Mouse (Mus musculus) brain, adult 2 months (tissue): Measurements from ENCODE around the gene Dcaf10.
"Not testable (repeated sequence)": the region's sequence is repeated elsewhere in the genome, so short reads cannot be mapped to it uniquely, and the experiment has no call there.

Experiments
- DNase-seq: peaks from one replicate; pipeline ENCODE4 v3.0.0; 2011; ENCODE audit warnings: low read depth, low spot score

Gene Dcaf10

DNA sequence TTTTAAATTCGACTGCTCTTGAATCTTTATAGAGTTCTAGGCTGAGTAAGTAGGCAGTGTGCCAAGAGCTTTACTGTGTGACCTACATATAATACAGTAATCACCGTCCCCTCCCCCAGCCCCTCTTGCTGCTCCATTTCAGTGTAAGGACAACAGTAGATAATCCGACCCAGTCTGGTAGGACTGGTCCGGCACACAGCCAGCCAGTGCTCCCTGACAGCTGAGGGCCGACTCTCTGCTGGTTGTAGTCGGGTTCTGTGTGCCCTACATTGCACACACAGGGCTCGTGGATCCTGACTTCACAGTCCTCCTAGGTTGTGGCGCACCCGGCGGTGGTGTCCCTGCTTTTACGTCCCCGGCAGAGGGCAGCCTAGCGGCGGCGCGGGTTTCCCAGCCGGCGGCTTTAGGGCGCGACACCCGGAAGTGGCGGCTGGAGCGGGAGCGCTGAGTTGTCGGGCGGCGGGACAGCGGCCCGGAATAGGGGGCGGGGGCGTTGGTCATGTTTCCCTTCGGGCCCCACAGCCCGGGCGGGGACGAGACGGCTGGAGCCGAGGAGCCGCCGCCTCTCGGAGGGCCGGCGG, at the start of gene Dcaf10:
Gene Dcaf10, plus strand, starts transcription at position 433 of the 581 bp plus-strand sequence.
- DNase-seq = peak; percentile 96

DNA sequence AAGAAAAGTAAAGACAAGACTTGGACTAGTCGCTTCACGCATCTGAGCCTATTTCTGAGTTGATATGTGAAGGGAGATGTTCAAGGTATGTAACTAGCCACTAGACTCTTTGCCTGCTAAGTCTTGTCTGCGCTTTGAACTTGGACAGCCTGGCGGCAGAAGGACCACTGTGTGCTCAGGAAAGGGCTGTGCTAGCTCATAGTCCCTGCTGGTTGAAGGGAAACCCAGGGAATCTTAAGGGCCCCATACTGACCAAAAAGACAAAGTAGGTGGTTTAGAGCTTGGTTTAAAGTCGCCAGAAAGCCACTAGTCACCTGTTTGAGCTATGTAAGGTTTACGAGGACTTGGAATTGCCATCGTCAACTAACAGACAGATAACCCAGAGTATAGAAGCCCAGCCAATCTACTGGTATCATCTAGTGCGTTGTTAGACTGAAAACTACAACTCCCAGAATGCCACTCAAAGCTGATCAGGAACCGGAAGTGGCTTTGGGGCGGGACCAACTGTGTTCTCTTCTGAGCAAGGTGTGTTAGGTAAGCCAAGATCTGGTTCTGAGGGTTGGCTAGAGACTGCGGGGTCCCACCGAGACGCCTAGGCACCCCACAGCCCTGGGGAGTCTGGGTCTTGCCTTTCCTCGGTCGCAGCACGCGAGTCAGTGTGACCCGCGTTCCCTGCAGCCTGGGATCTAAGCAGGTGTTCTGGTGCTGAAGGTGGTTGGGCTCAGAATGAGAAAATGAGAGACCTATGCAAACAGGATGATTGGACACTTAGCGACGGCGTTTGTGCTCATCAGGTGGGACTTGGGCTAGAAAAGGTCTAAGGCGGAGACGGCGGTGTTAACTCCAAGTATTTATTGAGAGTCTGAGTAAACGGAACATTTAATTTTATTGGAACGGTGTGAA, 45.0 kb upstream of the Dcaf10 start, which contains the start of gene Trmt10b:
Gene Trmt10b, plus strand, starts transcription at position 466 of the 903 bp plus-strand sequence.
- peak; percentile 95 for DNase-seq

DNA sequence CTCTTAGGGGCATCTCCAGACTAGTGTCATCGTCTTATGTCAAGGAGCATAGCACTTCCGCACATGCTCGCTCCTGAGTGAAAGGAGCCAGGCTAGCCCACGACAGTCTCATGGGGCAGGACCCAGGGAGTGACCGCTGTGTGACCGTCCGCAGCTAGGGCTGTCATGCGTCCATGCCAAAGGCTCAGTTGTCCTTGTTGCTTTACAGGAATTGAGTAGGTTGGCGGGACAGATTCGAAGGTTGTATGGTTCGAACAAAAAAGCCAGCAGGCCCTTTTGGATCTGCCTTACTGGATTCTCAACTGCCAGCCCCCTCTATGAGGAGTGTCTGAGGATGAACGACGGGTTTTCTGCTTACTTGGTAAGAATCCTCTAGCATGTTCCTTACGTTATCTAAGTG, 36.4 kb upstream of the Dcaf10 start:
- no peak for DNase-seq

DNA sequence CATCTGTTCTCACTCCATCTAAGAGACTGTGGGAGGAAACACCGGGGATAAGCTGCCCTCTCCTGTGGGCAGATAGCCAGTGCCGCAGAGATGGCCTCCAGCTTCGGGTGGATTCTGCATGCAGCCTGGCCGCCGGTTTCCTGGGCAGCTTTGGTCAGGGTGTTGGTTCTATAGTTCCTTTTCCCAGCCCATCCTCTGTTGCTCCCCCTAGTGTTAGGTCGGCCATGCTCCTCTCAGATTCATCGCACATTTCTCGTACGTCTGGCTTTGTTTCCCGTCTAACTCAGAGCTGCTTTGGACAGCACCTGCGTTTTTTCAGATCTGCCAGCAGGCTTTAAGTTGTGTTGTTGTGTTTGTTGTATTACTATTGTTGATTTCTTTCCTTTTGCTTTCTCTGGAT, 33.9 kb upstream of the Dcaf10 start:
- peak; percentile 54 for DNase-seq

DNA sequence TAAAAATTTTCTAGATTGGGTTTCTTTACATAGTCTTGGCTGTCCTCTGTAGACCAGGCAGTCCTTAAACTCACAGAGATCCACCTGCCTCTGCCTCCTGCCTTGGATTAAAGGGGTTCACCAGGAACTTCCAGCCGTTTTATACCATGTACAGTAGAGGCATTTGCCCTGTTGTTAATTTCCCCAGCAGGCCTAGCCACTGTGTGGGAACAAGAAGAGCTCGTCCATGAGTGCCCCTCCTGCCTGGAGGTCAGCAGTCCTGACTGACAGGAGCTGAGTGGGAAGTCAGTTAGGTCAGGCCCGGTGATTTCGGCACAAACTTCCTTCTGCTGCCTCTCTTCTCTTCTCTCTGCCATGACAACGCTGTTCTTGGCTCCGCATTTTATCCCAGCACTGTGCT, 33.3 kb upstream of the Dcaf10 start:
- DNase-seq = no peak

DNA sequence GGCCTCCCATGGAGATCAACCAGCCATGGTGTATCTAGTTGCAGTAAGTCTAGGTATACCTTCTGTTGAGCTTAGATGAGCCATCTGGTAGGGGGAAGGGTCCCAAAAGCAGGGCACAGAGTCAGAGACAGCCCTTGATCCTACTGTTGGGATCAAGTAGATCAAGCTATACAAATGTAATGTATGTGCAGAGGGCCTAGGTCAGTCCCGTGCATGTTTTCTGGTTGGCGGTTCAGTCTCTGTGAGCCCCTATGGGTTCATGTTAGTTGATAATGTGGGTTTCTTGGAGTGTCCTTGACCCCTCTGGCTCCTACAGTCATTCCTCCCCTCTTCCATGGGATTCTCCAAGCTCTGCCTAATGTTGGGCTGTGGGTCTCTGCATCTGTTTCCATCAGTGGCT, 30.8 kb upstream of the Dcaf10 start:
- no peak for DNase-seq

DNA sequence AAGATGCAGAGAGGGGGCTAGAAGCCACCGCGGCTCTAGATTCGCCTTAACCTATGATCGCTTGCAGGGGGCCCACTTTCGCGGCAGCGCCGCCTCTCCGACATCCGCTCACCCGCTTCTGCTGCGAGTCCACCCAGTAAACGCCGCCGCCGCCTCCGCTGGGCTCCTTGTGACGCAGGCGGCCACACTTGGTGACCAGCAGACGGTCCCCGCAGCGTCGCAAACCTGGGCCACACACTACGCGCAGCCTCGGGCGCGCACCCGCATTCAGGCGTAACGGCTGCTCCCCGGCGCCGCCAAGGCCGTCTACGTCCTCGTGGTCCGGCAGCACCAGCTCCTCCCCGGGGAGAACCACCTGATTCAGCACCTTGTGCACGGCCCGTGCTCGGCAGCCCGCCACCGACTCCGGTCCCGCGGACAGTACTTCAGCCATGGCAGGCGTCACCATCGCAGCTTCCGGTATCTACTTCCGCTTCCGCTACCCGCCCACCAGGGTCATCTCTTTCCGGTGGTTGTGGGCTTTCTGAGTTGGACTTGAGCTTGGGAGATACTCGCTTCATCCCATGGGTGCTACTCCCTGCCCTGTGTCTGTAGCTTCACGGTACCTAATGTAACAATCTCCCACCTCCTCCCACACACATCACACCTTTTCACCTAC, 21.6 kb upstream of the Dcaf10 start:
- DNase-seq = peak; percentile 94

DNA sequence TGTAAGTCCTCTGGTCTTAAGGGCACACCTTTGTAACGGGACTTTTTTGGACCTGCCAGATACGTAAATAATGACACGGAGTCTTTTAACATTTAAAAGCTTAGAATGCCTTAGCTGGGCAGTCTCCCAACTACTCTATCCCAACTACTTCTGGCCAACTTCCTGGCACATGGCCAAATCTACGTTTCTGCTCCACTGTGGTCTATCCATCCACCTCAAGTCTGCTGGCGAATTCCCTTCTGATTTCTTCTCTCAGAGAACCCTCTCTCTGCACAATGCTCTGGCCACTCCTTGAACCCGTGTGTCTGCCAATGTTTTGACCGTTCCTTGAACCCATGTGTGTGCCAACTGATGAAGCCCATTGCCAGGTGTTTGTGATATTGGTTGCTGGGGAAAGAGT, 10.8 kb upstream of the Dcaf10 start:
- no peak for DNase-seq

DNA sequence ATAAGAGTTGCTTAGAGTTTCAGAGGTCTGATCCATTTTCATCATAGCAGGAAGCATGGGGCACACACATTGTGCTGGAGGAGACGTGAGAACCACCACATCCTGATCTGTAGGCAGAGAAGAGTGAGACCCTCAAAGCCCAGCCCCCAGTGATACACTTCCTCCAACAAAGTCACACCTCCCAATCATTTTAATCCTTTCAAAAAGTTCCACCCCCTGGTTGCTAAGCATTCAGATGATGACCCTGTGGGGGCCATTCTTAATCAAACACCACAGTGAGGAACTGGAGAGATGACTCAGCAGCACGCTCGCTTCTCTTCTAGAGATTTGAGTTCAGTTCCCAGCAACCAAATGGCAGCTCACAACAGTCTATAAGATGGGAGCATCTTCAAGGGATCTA, 9.4 kb upstream of the Dcaf10 start:
- DNase-seq = no peak

DNA sequence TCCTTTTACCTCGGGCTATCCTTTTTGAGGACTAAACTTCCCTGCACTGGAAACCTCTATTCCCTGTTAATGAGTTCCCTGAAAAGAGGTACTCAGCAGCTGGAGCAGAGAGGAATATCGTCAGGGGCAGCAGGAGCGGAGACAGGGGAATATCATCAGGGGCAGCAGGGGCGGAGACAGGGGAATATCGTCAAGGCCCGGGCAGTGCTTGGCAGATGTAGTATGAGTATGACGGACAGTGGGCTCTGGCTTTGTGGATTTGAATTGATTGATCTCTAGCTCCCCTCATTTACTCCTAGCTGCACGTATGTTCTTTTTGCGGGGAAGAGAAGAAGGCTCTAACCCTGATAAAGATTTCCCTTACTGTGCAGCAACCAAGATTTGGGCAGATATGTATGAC, 675 bp upstream of the Dcaf10 start:
- DNase-seq = no peak

DNA sequence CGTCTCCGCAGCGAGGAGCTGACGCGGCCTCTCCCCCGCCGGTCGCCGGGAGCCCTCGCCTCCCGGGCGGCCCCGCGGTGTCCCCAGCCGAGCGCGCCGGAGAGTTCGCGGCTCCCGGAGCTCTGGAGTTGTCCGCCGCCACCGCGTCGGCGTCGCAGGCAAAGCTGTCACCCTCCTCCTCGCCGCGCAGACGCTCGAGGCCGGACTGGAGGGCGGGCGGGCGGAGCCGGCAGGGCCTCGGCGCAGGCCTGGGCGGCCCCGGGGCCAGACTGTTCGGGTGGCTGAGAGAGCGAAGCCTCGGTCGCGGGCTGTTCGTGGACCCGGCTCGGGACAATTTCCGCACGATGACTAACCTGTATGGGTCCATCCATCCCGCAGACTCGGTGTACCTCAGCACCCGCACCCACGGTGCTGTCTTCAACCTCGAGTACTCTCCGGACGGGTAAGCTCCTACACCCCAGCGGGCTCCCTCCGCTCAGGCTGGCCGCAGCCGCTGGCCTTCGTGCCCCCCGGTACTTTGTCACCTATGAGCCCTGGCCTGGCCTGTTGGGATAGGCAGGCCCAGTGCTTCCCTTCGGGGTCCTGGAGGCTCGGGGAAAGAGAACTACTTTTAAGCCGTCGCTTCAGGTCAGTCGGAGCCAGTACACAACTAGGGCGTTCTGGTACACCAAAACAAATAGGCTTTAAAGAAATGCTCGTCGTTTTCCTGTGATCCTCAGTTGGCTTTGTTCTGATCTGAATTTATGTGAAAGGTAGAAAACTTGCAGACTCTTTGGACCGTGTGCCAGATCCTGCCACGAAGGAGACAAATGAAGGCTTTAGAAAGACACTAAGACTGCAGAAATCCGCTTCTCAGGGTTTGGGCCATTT, 620 bp downstream of the Dcaf10 start, which contains the start of gene Exosc3:
Gene Exosc3, minus strand, starts transcription at position 447 of the 870 bp plus-strand sequence.
- peak; percentile 56 for DNase-seq

DNA sequence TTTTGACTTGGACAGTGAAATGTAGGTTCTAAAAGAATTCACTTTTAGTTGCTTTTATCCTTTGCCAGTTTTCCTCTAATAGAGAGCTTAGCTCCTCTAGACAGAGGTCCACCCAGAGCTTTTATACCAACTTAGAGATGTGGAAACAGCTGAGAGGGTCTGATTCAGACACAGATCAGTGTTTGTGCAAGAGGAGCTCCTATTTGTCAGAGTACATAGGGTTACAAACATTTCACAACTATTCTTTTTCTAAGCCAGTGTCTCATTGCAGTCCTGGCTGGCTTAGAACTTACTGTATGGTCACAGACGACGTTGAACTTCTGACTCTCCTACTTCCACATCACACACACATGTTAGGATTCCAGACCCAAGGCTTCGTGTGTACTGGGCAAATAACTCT, 14.8 kb downstream of the Dcaf10 start:
- no peak for DNase-seq

DNA sequence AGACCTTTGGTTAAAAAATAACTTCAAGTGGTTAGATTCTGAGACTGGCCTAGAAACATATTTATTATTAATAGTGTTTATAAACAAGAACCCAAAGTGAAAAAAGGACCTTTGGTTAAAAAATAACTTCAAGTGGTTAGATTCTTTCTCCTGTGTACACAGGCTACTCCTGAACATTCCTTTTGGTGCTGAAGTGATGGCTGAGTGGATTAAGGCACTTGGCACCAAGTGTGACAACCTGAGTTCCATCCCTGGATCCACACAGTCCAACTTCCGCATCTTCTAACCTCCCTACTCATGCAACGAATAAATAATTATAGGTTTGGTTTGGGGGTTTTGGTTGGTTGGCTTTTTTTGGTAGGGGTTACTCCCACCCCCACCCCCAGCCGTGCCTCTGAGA, 29.4 kb downstream of the Dcaf10 start:
- no peak for DNase-seq

DNA sequence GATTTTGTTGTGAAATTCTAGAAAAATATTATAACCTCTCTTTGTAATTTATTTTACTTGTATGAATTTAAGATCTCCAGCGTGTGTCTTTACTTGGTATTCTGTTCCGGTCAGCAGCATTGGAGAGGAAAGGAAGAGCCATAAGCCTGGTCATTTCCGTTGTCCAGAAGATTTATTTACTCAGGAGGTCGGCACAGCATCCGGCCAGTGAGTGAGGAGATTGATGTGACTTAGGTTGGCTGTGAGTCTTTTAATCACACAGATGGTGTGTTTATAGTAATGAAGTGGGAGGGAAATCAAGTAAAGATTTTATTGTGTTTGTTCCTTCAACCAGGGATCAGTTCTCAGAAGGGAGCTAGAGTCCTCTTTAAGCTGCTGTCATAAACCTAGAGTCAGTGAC, 33.0 kb downstream of the Dcaf10 start:
- no peak for DNase-seq

DNA sequence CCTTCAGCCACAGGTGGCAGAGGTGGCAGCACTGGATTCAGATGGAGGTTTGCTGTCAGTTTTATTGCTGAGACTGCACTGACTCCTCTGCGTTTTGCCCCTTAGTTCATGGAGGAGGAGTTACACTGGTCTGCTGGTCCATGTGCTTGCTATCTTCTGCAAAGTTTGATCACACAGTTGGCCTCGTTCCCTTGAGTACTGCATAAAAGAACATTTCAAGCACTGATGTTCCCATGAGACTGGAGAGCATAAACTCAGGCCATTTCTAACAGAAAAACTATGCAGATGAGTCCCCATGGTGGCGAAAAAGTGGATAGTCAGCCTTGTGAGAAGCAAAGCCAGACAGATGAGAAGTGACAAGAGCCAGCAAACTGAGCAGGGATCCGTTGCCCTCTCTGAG, 34.7 kb downstream of the Dcaf10 start:
- no peak for DNase-seq

DNA sequence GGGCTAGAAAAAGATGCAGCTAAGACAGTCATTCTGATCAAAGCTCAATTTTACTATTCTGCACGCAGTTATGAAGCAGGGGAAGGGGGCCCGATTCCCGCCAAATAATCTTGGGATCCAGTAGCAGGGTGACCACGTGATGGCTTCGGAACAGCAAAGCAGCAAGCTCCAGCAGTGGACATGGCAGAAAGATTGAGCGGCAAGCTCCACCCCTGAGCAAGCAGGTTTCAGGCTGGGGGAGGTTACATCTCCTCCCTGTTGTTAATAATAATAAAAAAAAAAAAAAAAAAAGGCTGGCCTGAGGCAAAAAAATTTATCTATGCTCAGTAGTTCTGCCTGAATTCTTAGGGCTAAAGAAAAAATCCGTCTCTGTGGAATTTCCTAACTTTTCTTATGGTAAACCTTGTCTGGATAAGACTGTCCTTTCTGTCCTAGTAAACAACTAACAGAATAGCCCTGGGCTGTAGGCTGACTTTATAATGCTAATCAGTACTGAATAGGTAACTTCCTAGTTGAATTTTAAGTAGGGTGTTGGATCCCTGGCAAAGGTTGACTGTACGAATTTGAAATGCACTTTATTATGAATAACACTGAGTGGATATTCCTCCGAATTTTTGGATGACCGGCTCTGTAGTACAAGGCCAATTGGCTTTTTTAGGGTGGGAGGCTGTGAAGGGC, 39.1 kb downstream of the Dcaf10 start:
- not testable (repeated sequence) for DNase-seq

DNA sequence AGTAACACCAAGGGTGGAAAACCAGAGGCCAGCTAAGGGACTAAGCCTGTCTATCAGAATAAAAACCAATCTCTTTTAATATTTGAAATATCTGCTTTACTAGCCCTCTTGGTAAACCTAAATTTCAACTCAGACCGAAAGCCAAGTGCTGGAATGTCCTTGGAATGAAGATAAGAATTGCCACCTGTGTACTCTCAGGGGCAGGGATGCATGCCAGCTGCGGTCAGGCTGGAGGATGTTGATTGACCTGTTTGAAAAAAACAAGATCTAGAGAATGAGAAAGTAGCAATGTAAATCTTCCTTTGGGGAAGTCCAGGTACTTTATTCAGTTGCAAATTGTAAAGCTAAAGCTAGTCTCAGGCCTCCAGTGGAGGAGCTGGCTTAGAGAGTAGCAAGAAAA, 40.2 kb downstream of the Dcaf10 start:
- DNase-seq = not testable (repeated sequence)

DNA sequence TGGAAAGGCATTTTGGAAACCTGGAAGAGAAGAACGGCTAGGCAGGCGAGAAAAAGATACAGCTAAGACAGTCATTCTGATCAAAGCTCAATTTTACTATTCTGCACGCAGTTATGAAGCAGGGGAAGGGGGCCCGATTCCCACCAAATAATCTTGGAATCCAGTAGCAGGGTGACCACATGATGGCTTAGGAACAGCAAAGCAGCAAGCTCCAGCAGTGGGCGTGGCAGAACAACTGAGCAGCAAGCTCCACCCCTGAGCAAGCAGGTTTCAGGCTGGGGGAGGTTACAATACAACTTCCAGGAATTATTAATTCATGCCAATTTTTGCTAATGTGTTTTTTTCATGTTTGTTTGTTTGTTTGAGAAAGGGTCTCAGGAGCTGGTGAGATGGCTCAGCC, 45.4 kb downstream of the Dcaf10 start:
- DNase-seq = not testable (repeated sequence)

DNA sequence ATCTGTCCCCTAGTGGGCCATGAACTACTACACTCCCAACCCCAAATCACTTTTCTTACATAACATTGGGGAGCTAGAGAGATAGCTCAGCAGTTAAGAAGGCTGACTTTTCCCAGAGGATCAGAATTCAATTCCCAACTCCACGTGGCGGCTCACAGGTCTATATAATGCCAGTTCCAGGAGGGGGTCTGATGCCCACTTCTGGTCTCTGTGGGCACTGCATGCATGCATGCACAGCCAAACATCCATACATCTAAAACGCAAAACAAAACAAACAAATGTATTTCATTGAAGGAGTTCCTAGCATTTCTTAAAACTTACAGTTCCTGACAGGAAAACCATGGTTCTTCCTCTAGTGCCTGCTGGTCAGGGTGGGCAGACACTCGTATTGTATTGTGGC, 50.2 kb downstream of the Dcaf10 start:
- DNase-seq = no peak

DNA sequence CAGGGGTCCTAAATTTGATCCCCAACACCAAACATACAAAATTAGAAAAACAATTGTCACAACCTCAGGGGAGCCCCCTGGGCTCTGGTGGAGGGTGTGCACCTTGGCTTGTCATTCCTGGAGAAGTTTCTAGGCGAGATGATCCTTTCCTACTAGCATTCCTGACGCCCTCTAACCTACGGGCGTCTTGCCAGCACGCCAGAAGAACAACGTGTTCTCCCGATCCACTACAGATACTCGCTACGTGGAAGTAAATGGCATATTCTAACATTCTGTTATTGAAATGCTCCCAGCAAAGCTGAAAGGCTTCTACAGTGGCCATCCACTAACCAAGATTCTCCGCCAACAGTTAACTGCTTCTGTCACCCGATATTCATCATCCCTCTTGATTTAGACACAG, 50.7 kb downstream of the Dcaf10 start:
- DNase-seq = no peak

DNA sequence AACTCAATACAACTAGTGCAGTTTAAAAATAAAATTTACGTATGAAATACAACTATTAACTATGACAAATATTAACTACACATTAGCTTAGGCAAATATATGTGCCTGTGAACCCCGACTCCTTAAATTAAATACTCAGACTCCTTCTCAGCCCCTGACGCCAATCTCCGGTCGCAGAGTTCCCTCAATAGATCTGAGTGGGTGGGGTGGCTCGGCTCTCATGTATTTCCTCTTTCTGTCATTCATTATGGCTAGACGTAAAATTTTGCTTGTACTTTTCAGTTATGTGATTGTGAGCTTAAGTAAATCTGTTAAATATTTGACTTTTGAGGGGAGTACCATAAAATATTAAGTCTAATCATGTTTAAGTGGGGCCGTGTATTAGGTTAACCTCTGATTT, 51.1 kb downstream of the Dcaf10 start:
- DNase-seq = no peak
